Mouse (Mus musculus) myocyte (in vitro differentiated cells): ENCODE measurements around the gene Abcc10.

Source experiments
- CEBPB ChIP-seq: IDR thresholded peaks from 2 replicates; pipeline ENCODE4 v1.6.1; 2011; ENCODE audit warnings: mild to moderate bottlenecking, moderate library complexity; ENCODE audit not compliant: poor library complexity, insufficient read depth, severe bottlenecking
- E2F4 ChIP-seq: IDR thresholded peaks from one replicate; pipeline ENCODE4 v1.6.1; 2011; ENCODE audit warnings: mild to moderate bottlenecking, control low read depth, moderate library complexity; ENCODE audit not compliant: insufficient read depth
- MAX ChIP-seq: IDR thresholded peaks from one replicate; pipeline ENCODE4 v1.6.1; 2011; ENCODE audit warnings: low read depth, mild to moderate bottlenecking, control low read depth
- MYOG ChIP-seq, 3 experiments: IDR thresholded peaks; one replicate each; pipeline ENCODE4 v1.6.1; 2011; ENCODE audit warnings: control low read depth in 2 of 3, low read depth in 2 of 3, mild to moderate bottlenecking in 2 of 3; ENCODE audit not compliant: insufficient read length in 2 of 3, control insufficient read depth in 1 of 3, insufficient read depth in 1 of 3
- POLR2A ChIP-seq: IDR thresholded peaks from one replicate; pipeline ENCODE4 v1.6.1; 2011; ENCODE audit warnings: low read depth, mild to moderate bottlenecking, control low read depth, moderate library complexity; ENCODE audit not compliant: insufficient read length
- POLR2AphosphoS2 ChIP-seq: IDR thresholded peaks from one replicate; pipeline ENCODE4 v1.6.1; 2011; ENCODE audit warnings: low read depth, control low read depth; ENCODE audit not compliant: insufficient read length
- REST ChIP-seq: IDR thresholded peaks from one replicate; pipeline ENCODE4 v1.6.1; 2011; ENCODE audit warnings: mild to moderate bottlenecking, control low read depth, moderate library complexity; ENCODE audit not compliant: insufficient read depth, insufficient read length
- SRF ChIP-seq: IDR thresholded peaks from one replicate; pipeline ENCODE4 v1.6.1; 2011; ENCODE audit warnings: low read depth; ENCODE audit not compliant: control insufficient read depth, insufficient read length
- USF1 ChIP-seq: IDR thresholded peaks from one replicate; pipeline ENCODE4 v1.6.1; 2011; ENCODE audit warnings: low read depth, mild to moderate bottlenecking, control low read depth, moderate library complexity

GRCm38 (mm10) chr17:46273803-46274236 lies 54.3 kb downstream of the Abcc10 start:
- no peak for TF ChIP-seq POLR2AphosphoS2
- no peak for TF ChIP-seq POLR2A
- no peak for TF ChIP-seq USF1
- peak; percentile 88 for TF ChIP-seq CEBPB
- TF ChIP-seq MAX: no peak
- TF ChIP-seq SRF: no peak
- TF ChIP-seq E2F4: no peak
- TF ChIP-seq MYOG (IDR thresholded peaks at IDR 0.05; ENCODE audit: control insufficient read depth in 1 of 3, insufficient read depth in 1 of 3, insufficient read length in 2 of 3, low read depth in 2 of 3): no peak
- TF ChIP-seq REST: no peak
